Mouse (Mus musculus) frontal cortex, postnatal 10 days (tissue): ENCODE measurements around the gene Gatad1.
A peak's percentile ranks its signal among the peaks of the same experiment; 100 is the strongest.
"Not testable (repeated sequence)": the region's sequence is repeated elsewhere in the genome, so short reads cannot be mapped to it uniquely, and the experiment has no call there.

Experiments
- DNase-seq, 2 experiments: peaks; one replicate each; pipeline ENCODE4 v3.0.0; 2022; ENCODE audit warnings: low spot score in 2 of 2, mixed read lengths in 1 of 2

Gatad1 gene

GRCm38 (mm10) chr5:3657085-3657484 is at the start of gene Gatad1:
Gatad1 (minus strand) TSS chr5:3657185.
- no peak for DNase-seq

- no peak for DNase-seq
Observed at GRCm38 (mm10) chr5:3702180-3702579, 45.2 kb upstream of the Gatad1 start.

GRCm38 (mm10) chr5:3700025-3700424 is 43.0 kb upstream of the Gatad1 start:
- no peak for DNase-seq

DNA sequence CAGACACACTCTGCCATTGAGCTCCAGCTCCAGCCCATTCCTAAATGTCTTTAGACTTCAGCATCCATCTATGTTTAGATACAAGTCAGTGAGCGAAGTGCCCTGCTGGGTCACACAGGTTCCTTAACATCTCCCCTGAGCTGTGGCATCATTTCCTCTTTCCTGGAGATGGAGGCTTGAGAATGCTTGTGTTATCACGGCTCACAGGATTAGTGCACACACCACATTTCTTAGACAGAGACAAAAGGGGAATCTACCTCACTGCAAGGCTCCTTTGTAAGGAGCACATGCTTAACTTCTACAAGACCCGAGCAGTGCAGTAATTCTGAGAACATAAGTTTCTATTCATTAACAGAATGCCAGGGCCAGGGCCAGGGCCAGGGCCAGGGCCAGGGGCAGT is 39.0 kb upstream of the Gatad1 start:
- DNase-seq = no peak

DNA sequence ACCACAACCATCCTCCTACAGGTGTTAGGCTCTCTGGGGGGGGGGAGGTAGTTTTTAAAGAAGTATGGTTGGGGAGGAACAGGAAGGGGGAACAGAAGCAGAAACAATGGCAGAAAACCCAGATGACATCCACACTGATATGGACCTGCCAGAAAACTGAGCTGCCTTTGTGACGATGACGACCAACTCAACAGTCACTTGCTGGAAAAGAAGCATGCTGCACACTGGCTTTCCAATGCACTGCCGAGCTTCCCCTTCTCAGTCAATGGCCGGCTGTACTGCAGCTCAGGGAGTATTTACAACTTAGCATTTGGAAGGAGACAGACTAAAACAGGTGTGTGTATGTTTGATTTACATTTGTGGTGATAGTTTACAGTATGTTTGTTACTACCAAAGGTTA is 38.2 kb upstream of the Gatad1 start:
- DNase-seq = no peak

- no peak for DNase-seq
Observed at GRCm38 (mm10) chr5:3692956-3693355, 36.0 kb upstream of the Gatad1 start.

GRCm38 (mm10) chr5:3691283-3691682 is 34.3 kb upstream of the Gatad1 start:
- no peak for DNase-seq

DNA sequence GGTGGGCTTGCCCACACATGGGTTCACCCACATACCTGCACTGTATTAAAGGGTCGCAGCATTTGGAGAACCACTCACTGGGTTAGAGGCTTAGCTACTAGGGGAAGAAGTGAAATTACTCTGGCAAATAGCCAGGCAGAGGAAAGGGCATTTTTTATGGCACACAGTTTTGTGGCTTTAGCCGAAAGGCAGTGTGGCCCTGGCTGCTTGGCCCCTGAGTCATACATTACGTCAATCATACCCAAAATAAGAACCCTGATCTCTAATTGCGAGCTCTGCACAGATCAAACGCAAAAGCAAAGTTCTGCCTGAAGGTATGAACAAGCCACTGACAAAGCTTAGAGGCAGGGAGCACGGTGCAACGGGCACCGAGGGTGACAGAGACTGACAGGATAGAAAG is 31.3 kb upstream of the Gatad1 start:
- no peak for DNase-seq

DNA sequence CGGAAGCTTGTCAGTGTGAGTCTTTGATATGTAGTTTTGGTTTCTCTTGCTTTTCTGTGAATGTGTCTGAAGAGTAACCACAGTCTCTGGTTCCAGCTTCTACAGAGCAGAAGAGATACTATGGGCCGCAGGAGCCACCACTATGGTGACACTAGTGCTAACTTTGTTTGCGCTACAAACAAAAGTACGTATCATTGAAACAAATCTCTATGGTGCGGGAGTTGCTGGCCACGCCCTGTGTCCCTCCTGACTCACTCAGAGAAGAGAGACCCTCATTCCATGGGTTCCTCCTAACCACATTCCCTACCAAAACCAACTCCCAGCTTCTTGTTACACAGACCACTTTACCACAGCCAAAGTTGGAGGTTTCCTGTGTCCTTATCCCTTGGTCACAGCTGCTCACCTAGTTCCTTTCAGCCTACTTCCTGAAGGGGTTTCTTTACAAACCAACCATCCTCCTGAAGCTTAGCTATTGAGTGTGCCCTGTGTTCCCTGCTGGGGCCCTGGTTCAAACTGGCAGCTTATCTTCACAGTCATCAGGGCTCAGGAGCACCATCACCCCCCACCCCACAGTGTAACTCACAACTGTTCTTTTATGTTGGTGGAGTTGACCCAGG is 13.1 kb upstream of the Gatad1 start:
- no peak for DNase-seq

DNA sequence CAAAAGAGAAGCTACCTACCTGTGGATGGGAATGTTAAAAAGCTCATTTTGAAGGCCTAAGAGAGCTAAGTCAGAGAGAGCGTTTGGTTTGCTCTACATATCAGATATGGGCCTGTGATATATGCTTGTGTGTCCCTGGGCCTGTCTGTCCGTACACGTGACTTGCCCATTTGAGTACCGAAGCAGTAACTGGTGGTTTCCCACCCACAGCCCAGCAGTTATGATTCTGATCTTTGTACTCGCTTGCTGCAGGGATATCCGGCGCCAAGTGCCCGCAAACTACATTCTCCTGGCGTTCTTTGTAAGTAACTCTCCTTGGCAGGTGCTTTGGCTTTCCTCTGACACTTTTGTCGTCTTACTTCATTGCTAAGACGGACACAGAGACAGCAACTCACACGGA is 9.6 kb upstream of the Gatad1 start:
- no peak for DNase-seq

DNA sequence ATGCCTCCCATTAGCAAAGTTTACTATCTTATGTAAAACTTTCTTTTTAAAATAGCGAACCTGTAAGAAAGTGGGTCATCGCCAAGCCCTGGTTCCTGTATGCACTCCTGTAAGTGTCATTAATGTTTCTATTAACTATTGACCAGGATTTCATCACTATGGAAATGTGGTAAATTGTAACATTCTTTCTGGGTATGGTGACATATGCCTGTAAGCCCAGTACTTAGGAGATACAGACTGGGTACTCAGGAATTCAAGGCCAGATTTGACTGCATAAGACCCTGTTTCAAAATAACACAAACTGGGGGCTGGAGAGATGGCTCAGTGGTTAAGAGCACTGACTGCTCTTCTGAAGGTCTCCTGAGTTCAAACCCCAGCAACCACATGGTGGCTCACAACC is 8.2 kb upstream of the Gatad1 start:
- DNase-seq = no peak

DNA sequence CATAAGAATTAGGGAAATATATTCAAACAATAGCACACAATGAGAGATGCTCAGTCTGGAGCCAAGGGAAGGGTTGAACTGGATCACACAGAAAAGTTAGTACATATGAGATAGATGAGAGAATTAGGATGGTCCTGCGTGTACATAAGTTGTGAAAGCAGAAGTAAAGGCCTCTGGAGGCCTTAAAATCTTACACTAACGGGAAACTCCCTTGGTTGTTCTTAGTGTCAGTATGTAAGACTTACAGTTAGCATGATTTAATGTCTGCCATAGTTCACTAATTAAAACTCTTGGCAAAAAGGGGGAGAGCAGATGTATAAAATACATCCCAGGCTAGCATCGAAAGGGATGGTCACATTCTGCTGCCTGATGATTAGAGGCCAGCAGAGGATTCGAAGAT is 3.2 kb downstream of the Gatad1 start:
- no peak for DNase-seq

DNA sequence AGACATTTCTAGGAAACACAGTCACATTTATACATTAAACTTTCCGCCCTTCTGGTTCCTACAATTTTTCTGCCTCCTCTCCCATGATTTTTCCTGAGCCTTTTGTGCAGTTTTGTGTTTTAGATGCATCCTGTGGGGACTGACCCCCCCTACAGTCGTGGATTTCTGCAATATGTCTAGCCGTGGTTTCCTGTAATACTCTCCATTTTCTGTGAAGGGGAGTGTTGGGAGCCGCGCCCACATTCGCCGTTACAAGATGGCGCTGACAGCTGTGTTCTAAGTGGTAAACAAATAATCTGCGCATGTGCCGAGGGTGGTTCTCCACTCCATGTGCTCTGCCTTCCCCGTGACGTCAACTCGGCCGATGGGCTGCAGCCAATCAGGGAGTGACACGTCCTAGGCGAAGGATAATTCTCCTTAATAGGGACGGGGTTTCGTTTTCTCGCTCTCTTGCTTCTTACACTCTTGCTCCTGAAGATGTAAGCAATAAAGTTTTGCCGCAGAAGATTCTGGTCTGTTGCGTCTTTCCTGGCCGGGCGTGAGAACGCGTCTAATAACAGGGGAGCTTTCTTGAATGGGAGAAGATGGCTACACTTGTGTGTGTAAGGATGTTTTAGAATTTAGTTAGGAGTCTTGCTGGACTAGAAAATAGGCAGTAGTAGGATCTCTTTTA is 3.9 kb downstream of the Gatad1 start:
- DNase-seq = not testable (repeated sequence)

DNA sequence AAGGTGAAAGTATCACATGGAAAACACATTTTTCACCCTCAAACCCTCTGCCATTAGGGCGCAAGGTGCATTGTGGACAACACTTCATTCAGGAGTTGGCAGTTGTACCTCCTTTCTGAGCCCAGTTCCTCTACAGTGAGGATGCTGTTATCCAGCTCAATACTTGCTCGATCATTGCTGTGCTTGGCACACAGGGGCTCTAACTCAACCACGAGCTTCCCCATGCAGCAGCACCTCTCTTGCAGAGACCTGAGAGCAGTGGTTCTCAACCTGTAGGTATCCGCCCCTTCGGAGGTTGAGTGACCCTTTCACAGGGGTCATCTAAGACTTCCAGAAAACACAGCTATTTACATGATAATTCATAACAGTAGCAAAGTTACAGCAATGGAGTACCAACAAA is 5.4 kb downstream of the Gatad1 start:
- DNase-seq = no peak

DNA sequence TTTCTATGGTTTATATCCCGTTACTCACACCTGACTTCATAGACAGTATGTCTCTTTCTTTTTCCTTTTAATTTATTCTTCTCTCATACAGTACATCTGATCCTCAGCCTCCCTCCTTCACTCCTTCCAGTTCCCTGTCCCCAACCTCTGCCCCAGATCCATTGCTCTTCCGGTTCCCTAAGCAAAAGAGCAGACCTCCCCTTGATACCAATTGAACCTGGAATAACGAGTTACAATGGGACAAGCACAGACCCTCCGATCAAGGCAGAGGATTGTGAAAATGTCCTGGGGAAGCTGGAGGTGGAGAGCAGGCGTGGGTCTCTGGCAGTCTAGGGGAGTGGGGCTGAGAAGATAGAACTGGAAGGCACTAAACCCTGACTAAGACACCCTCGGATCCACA is 6.1 kb downstream of the Gatad1 start, which contains the start of gene Tmbim7:
Tmbim7 (plus strand) TSS at position 301 of the 400 bp plus-strand sequence.
- DNase-seq = no peak

- DNase-seq = no peak
Observed at GRCm38 (mm10) chr5:3648849-3649210, 8.2 kb downstream of the Gatad1 start.

DNA sequence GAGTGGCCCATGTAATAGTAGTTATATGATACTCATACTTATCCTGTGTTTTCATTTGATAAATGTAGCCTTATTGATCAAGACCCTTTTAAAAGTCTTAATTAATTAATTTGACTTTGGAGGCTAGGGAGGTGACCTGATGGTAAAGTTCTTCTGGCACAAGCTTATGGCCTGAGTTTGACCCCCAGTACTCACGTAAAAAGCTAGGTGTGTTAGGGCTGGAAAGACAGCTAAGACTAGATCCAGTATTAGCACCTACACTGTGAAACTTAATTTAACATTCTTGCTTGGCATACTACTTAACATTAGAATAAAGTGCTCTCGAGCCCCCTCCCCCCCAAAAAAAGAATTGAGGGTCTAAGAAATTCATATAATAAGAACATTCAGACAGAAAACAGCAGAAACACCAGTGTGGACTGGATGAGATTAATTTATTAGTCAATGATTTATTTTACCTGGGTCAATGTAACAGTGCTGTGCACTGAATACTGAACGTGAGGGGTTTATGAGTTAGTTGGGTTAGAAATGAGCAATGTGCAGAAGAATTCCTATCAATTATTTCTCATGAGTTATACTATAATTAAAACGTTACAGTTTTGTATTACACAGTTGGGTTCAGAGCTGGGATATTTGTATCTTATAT is 8.7 kb downstream of the Gatad1 start:
- no peak for DNase-seq

DNA sequence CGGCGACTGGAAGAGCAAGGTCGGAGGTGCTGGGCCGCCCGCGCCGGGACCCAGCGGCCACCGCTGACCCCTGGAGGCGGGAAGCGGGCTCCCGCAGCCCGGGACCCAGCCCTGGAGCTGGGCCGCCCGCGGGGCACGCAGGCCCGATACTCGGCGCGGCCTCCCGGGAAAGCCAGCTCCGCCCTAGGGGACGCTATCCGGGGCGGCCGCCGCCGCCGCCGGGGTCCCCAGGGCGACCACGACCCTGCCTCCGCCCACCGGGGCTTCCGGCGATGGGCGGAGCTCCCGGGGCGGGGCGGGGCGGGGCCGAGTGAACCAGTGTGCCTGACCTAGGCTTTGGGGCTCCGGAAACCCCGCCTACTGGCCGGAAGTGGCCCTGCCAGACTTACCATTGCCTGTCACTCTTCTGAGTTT is 9.3 kb downstream of the Gatad1 start:
- DNase-seq = peak; percentile 75 to 81

GRCm38 (mm10) chr5:3646991-3647707 is 9.8 kb downstream of the Gatad1 start:
- peak; percentile 18 to 50 for DNase-seq

- DNase-seq = no peak
Observed at GRCm38 (mm10) chr5:3646539-3646938, 10.4 kb downstream of the Gatad1 start.

DNA sequence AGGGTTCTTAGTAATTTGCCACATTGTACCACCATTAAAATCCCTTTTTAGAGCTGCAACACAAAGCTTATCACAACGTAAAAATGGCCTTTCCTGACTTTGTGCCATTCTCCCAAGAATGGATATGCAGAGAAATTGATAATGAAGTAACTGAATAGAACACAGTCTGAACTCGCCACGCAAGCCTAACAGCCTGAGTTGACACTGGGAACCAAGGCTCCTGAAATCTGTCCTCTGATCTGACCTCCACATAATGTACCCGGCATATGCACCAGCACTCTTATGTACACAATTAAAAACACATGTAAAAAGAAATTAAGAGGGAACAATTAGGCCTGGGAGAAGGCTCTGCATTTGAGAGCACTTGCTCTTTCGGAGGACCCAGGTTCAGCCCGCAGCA is 11.7 kb downstream of the Gatad1 start:
- DNase-seq = no peak

DNA sequence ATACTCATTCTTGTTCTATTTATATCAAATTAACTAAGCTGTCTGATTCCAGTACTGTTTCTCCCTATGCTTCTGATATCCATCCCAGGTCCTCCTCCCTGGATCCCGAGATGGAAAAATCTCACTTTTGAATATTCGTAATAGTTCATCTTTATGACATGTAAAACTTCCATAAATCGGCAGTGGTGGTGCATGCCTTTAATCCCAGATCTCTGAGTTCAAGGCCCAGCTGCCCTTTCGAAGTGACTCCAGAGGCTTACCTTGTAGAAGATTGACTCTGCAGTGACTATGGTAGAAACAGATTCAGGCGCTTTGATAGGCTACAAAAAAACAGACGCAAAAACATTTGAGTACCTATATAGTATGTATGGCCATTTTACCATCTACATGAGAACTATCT is 12.4 kb downstream of the Gatad1 start:
- DNase-seq = no peak

DNA sequence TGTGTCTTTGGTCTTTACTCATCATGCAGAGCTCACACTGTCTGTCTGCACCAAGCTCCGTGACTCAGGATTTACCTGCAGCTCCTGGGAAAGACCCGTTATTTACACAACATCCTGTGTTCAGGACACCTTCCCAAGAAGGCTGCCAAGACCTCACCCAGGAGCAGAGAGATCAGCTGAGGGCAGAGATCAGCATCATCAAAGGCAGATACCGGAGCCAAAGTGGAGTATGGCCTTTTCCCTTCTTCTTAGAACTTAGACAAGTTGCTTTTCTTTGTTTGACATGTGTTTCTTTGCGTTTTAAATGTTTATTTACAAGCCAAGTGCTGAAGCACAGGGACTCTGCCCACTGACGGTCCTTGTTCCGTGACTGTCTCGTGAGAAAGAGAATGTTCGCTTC is 21.7 kb downstream of the Gatad1 start:
- no peak for DNase-seq
